Mouse (Mus musculus): ENCODE data around the gene Chmp2a.

- TF ChIP-seq CTCF (IDR thresholded peaks at IDR 0.05; ENCODE audit: control insufficient read depth, insufficient read depth, insufficient read length): no peak
- no peak for TF ChIP-seq CEBPB (IDR thresholded peaks at IDR 0.05; ENCODE audit: low read depth)
- TF ChIP-seq USF1 (IDR thresholded peaks at IDR 0.05; ENCODE audit: low read depth): no peak
These were observed 18.9 kb upstream of the Chmp2a start for GRCm38 (mm10) chr7:13053501-13053900.
